Mouse (Mus musculus) hindbrain, embryonic 10.5 days (tissue): ENCODE measurements at regions not wholly inside any gene's neighbourhood (a gene's known extent, or its start where the extent isn't known, plus 50 kb on each side); places are given as distances from the start of the nearest gene placed in this dataset.
A peak's percentile ranks its signal among the peaks of the same experiment; 100 is the strongest.

Experiments
- DNase-seq: peaks from one replicate; pipeline ENCODE4 v3.0.0-alpha.2; 2017; ENCODE audit warnings: low spot score
- H3K27ac ChIP-seq: fragments of 300-500 bp; sonication (generic); 2 replicates; pipeline ENCODE4 v1.5.1; 2016; ENCODE audit warnings: mild to moderate bottlenecking, moderate library complexity
- H3K27me3 ChIP-seq: fragments of 300-500 bp; sonication (generic); 2 replicates; pipeline ENCODE4 v1.6.1; 2016; ENCODE audit warnings: mild to moderate bottlenecking; ENCODE audit not compliant: poor library complexity, insufficient read depth, severe bottlenecking
- H3K36me3 ChIP-seq: fragments of 300-500 bp; sonication (generic); 2 replicates; pipeline ENCODE4 v1.6.1; 2016; ENCODE audit warnings: mild to moderate bottlenecking, moderate library complexity
- H3K4me1 ChIP-seq: fragments of 300-500 bp; sonication (generic); replicated peaks from 2 replicates; pipeline ENCODE4 v1.6.1; 2016; ENCODE audit warnings: mild to moderate bottlenecking
- H3K4me3 ChIP-seq: fragments of 300-500 bp; sonication (generic); 2 replicates; pipeline ENCODE4 v1.5.1; 2016; ENCODE audit warnings: mild to moderate bottlenecking, moderate library complexity
- H3K9me3 ChIP-seq: fragments of 300-500 bp; sonication (generic); 2 replicates; pipeline ENCODE4 v1.6.1; 2016; ENCODE audit warnings: mild to moderate bottlenecking, moderate library complexity
- WGBS: fragments of 180-500 bp; shearing (Covaris S2); methylation state at CpG from one replicate; pipeline ENCODE4 v1.1.7; 2016; 5-methylcytosine and 5-hydroxymethylcytosine counted together

DNA sequence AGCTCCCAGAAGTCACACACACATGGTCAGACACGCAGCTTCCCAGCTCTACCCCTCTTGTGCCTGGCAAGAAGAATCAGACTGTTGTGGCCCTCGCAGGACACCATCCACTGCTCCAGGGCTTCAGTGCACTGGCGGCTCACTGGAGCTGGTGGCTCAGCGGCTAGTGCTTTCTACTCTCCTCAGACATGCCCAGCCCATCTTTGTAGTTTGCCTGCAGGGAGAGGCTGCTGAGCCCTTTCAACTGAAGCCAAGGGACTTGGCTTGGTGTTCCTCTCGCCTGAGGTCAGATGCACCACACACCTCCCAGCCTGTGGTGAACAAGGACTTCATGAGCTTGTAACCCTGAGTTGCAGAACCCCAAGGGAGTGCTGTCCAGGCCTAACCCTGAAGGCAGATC, 249.8 kb downstream of the Tle3 start:
- H3K27ac ChIP-seq = peak overlapping the region; percentile 57; the same call in 1 of the 2 replicates
- peaks cover 77% of the 10 kb centered on the region for H3K4me1 ChIP-seq
- H3K4me3 ChIP-seq = no peak overlapping the region
- H3K9me3 ChIP-seq = no peaks in the 10 kb centered on the region
- DNase-seq = no peak
- WGBS = 85% methylated on average over 5 of the region's 5 CpGs
- H3K27me3 ChIP-seq = peaks cover 52% of the 10 kb centered on the region
- no peaks in the 10 kb centered on the region for H3K36me3 ChIP-seq

- WGBS = 62% methylated on average over 2 of the region's 2 CpGs
- Histone ChIP-seq H3K27ac (0 out of 2 replicates have a peak overlapping the region, but pooled peaks have one; percentile 71), H3K4me3 (no peak overlapping the region), H3K9me3 (no peaks in the 10 kb centered on the region), H3K36me3 (no peaks in the 10 kb centered on the region), H3K27me3 (peaks cover 48% of the 10 kb centered on the region), H3K4me1 (peaks cover 69% of the 10 kb centered on the region)
- no peak for DNase-seq
Measured at GRCm38 (mm10) chr9:61620786-61621185, 248.6 kb downstream of the Tle3 start.

GRCm38 (mm10) chr9:61620105-61620504, 247.9 kb downstream of the Tle3 start:
- peak; percentile 33 for DNase-seq
- no peaks in the 10 kb centered on the region for H3K9me3 ChIP-seq
- no peak overlapping the region for H3K4me3 ChIP-seq
- H3K27ac ChIP-seq = peak overlapping the region; percentile 71
- H3K4me1 ChIP-seq = peaks cover 69% of the 10 kb centered on the region
- no peaks in the 10 kb centered on the region for H3K36me3 ChIP-seq
- peaks cover 41% of the 10 kb centered on the region for H3K27me3 ChIP-seq
- WGBS = 26% methylated on average over 4 of the region's 4 CpGs

DNA sequence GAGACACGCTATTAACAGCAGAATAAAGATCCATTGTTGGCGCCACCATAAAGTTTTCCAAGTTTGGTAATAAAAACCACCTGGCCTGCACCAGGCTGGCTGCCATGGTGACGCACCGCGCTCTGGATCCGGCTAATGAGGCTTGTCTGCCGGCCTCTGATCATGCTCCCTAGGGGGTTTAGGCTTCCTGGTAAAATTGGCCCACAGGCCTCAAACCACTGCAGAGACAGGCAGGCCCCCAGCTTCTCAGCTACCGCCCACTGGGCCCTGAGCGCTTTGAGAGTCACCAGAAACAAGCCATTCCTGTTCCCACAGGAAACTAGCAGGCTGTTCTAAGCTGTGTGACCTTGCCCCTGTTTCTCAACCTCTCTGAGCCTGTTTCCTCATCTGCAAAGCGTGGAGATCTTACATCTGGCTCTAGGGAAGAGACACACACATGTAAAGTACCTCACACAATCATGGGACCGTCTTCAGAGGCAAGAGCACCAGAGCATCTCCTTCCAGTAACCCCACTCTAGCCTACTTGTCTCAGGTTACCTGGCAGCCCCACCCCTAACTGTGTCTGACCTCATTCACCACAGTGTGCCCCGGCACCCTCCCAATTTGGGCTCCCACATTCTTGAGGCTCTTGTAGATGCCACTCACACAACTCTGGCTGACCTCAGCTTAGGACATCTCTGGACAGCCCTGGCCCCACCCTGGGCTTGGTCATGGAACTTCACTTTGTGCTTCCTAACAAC, 246.5 kb downstream of the Tle3 start:
- Histone ChIP-seq H3K4me3 (no peak overlapping the region), H3K4me1 (peaks cover 60% of the 10 kb centered on the region), H3K9me3 (no peaks in the 10 kb centered on the region), H3K36me3 (no peaks in the 10 kb centered on the region), H3K27ac (peak overlapping the region; percentile 56), H3K27me3 (peaks cover 27% of the 10 kb centered on the region)
- WGBS = 32% methylated on average over 12 of the region's 12 CpGs
- peak; percentile 75 for DNase-seq

DNA sequence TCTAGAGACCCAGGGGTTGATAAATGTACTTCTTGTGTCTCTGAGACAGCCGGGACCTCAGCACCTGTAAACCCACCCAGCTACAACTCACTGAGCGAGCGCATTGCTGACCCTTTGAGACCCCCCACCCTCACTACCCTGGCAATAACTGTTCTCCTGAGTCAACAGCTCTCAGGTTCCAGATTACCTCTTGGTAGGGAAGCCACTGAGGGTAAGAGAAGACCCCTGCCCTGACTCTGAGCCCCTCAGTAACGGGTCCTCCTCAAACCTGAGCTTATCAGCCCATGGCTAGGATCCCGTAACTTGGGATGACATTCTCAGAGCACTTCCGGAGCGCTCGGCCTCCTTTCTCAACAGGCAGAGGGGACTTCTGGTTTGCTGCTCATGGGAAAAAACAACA, 245.8 kb downstream of the Tle3 start:
- no peak overlapping the region for H3K4me3 ChIP-seq
- no peak for DNase-seq
- H3K9me3 ChIP-seq = no peaks in the 10 kb centered on the region
- peaks cover 26% of the 10 kb centered on the region for H3K27me3 ChIP-seq
- no peaks in the 10 kb centered on the region for H3K36me3 ChIP-seq
- H3K4me1 ChIP-seq = peaks cover 55% of the 10 kb centered on the region
- WGBS = 56% methylated on average over 8 of the region's 8 CpGs
- peak overlapping the region; percentile 64; the same call in 1 of the 2 replicates for H3K27ac ChIP-seq

DNA sequence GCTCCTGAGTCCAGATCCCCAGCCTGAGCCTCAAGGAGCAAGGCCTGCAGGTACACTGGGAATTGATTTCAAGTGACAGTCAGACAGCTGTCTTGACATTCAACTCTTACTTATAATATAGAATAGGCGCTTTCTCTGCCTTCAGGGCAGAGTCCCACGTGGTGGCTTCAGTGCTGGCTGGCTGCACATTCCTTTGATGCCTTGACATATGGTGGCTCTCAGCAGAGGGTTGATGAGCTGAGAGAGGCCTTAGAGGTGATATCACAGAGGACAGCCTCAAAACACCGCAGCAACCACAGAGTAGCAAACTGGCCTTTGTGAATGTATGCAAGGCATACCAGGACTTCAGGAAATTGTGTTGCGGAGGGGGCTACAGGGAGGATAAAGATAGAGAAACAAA, 243.4 kb downstream of the Tle3 start:
- 55% methylated on average over 4 of the region's 4 CpGs for WGBS
- no peak overlapping the region for H3K27ac ChIP-seq
- no peak overlapping the region for H3K4me3 ChIP-seq
- H3K9me3 ChIP-seq = no peaks in the 10 kb centered on the region
- no peak for DNase-seq
- 0 out of 2 replicates have a peak, but pooled peaks cover 12% of the 10 kb centered on the region for H3K27me3 ChIP-seq
- H3K36me3 ChIP-seq = no peaks in the 10 kb centered on the region
- H3K4me1 ChIP-seq = peaks cover 40% of the 10 kb centered on the region

DNA sequence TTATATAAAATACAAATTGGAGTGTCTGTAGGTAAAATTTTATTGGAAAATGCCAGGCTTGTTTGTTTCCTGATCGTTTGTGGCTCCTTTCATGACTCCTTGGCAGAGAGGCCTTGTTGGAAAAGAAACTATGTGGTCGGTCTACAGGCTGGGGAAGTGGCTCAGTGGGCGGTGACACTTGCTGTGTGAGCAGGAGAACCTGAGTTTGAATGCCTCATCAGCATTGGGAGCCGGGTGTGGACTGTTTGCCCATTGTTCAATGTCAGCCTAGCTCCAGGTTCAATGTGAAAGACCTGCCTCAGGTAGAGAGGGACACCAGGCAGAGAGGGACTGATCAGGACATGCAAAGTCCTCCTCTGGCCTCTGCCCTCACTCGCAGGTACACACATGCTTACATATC, 235.4 kb downstream of the Tle3 start:
- DNase-seq = no peak
- 82% methylated on average over 5 of the region's 5 CpGs for WGBS

DNA sequence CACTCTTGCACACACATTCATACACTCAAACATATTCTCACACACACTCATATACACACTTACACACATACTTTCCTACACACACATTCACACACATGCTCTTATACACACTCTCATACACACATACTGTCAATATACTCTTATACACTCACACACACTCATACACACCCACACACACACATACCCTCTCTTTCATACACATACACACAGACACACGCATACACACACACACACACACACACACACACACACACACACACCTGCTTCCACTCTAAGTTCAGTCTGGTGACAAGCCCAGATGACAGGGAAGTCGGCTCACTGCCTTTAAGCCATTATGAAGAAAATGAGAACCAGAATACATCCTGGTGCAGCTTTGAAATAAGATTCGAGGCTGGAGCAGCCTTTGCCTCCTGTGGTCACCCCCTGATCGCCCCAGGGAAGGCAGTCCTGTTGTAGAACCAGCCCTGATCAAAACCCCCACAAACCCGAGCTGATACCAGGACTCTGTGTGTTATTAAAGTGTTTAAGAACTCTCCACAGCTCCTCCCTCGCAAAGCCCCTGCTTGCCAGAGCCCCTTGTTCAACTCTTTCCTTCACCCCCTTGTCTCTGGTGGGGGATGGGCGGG, 230.3 kb downstream of the Tle3 start:
- Histone ChIP-seq H3K9me3 (no peaks in the 10 kb centered on the region), H3K36me3 (no peaks in the 10 kb centered on the region), H3K27me3 (peaks cover 3% of the 10 kb centered on the region; the same call in 1 of the 2 replicates), H3K4me3 (no peak overlapping the region), H3K4me1 (peaks cover 28% of the 10 kb centered on the region), H3K27ac (peak overlapping the region; percentile 62)
- 48% methylated on average over 7 of the region's 7 CpGs for WGBS
- peak; percentile 34 for DNase-seq

More for the DNA sequence above, 235.4 kb downstream of the Tle3 start:
- H3K9me3 ChIP-seq = no peaks in the 10 kb centered on the region
- no peak overlapping the region for H3K27ac ChIP-seq
- no peaks in the 10 kb centered on the region for H3K36me3 ChIP-seq
- H3K4me3 ChIP-seq = no peak overlapping the region
- H3K4me1 ChIP-seq = peaks cover 19% of the 10 kb centered on the region
- H3K27me3 ChIP-seq = no peaks in the 10 kb centered on the region

- WGBS = 86% methylated on average over 6 of the region's 6 CpGs
Measured at GRCm38 (mm10) chr9:61601911-61602310, 229.7 kb downstream of the Tle3 start.

DNA sequence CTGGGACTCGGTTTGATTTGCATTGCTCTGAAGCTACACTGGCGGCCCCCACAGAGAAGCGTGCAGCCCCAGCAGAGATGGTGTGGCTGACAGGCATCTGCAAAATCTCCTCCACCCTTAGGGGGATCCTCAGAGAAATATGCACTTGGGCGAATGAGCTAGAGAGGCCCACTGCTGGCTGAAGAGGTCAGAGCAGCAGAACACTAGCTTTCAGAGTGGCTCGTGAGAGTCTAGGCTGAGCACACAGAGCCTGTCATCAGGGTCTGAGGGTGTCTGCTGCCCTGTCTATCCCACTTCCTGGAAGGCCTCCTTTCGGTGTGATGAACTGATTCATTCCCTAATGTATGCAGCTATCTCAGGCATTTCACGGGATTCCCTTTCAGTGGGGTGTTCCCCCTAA, 225.1 kb downstream of the Tle3 start:
- Histone ChIP-seq H3K36me3 (no peaks in the 10 kb centered on the region), H3K9me3 (no peaks in the 10 kb centered on the region), H3K27ac (peak overlapping the region; percentile 70), H3K4me1 (peaks cover 46% of the 10 kb centered on the region), H3K4me3 (no peak overlapping the region), H3K27me3 (peaks cover 22% of the 10 kb centered on the region)
- 23% methylated on average over 7 of the region's 7 CpGs for WGBS
- DNase-seq = no peak

More at GRCm38 (mm10) chr9:61601911-61602310, 229.7 kb downstream of the Tle3 start:
- 0 out of 2 replicates have a peak overlapping the region, but pooled peaks have one; percentile 18 for H3K27ac ChIP-seq
- no peak for DNase-seq
- H3K4me3 ChIP-seq = no peak overlapping the region
- H3K36me3 ChIP-seq = no peaks in the 10 kb centered on the region
- H3K4me1 ChIP-seq = peaks cover 34% of the 10 kb centered on the region
- H3K27me3 ChIP-seq = peaks cover 7% of the 10 kb centered on the region; the same call in 1 of the 2 replicates
- no peaks in the 10 kb centered on the region for H3K9me3 ChIP-seq

GRCm38 (mm10) chr9:61596410-61597108, 224.4 kb downstream of the Tle3 start:
- H3K9me3 ChIP-seq = no peaks in the 10 kb centered on the region
- H3K4me1 ChIP-seq = peaks cover 46% of the 10 kb centered on the region
- no peak overlapping the region for H3K4me3 ChIP-seq
- 60% methylated on average over 17 of the region's 17 CpGs for WGBS
- H3K36me3 ChIP-seq = no peaks in the 10 kb centered on the region
- no peak overlapping the region for H3K27ac ChIP-seq
- no peak for DNase-seq
- H3K27me3 ChIP-seq = peaks cover 26% of the 10 kb centered on the region

- Histone ChIP-seq H3K4me3 (no peak overlapping the region), H3K36me3 (no peaks in the 10 kb centered on the region), H3K27me3 (peaks cover 26% of the 10 kb centered on the region), H3K9me3 (no peaks in the 10 kb centered on the region), H3K27ac (0 out of 2 replicates have a peak overlapping the region, but pooled peaks have one; percentile 42), H3K4me1 (peaks cover 46% of the 10 kb centered on the region)
- 70% methylated on average over 9 of the region's 9 CpGs for WGBS
- no peak for DNase-seq
Measured at GRCm38 (mm10) chr9:61595170-61595967, 223.2 kb downstream of the Tle3 start.
